Mouse (Mus musculus) stomach, embryonic 14.5 days (tissue): ENCODE data around the gene Tmem236. TPM values are rescaled to one million over a fixed set of nuclear protein-coding genes. Genes with fewer than 3 reads are reported as not detected.

Source experiments
- microRNA counts: library from miRNA; unstranded; fragments of <30 nt; microRNA quantifications from one replicate; lab custom pipeline; 2016
- microRNA-seq: library from miRNA; unstranded; fragments of <30 nt; microRNA quantifications from one replicate; pipeline ENCODE4, GENCODE M21; 2016
- polyA plus RNA-seq: library from polyadenylated mRNA; unstranded; fragments of >200 nt; fragmentation: Nextera tagmentation; extraction: Ambion mirVana; gene quantifications from 2 replicates; pipeline ENCODE4 v1.2.1, GENCODE M21; 2014

The Tmem236 gene
- polyA plus RNA-seq, 1 experiment from 2014 or later: 0.26 TPM

MicroRNA genes within 50 kb of the gene (microRNA counts, 519-probe panel; counts per million panel counts)
- not detected for microRNA mmu-miR-511 (lab: Ali Mortazavi, UCI)

Small RNA genes within 50 kb of the gene (microRNA-seq; reads per million reads assigned to microRNA genes)
- 7.5 reads per million, percentile 16 among the genes with 10 or more reads in this experiment for gene Mir511

Other genes with a start within 250 kb of the Tmem236 start
- 127 and 131 TPM in 2 replicates for gene Hacd1, start 118.4 kb upstream of the Tmem236 start, polyA plus RNA-seq
- gene Stam, start 100.4 kb upstream of the Tmem236 start, polyA plus RNA-seq: 92.1 and 95.9 TPM in 2 replicates
- 11.0 and 13.8 TPM in 2 replicates for gene Mrc1, start 54.9 kb downstream of the Tmem236 start, polyA plus RNA-seq
- 0.21 and 0.52 TPM in 2 replicates for gene Slc39a12, start 213.8 kb downstream of the Tmem236 start, polyA plus RNA-seq